Mouse (Mus musculus) stomach, postnatal 0 days (tissue): ENCODE measurements at regions not wholly inside any gene's neighbourhood (a gene's known extent, or its start where the extent isn't known, plus 50 kb on each side); places are given as distances from the start of the nearest gene placed in this dataset.

Source experiments
- CTCF ChIP-seq: IDR thresholded peaks from 2 replicates; pipeline ENCODE4 v1.5.1; 2016; ENCODE audit warnings: antibody characterized with exemption, low read depth, mild to moderate bottlenecking, moderate library complexity
- EP300 ChIP-seq: optimal IDR thresholded peaks from 2 replicates; pipeline ENCODE3; 2016; ENCODE audit warnings: antibody characterized with exemption

DNA sequence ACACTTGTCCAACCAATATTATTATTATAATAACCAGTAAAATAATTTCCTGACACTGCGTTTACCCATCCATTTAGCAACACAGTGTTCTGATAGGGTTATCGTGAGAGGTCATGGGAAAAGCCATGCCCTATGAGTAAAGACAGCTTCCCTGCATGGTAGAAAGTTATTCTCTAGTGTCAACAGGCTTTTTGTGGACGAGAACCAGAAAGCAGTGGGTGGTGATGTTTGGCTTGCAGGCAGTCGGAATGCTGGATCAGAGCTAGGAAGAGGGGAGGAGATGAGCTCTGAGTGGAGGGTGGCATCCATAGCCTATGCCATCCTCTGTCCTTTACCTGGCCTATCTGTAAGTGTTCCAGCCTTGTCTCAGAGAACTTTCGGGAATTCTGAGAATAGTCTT is 83.1 kb upstream of the Sash1 start:
- TF ChIP-seq CTCF (no peak), EP300 (no peak)
